Mouse (Mus musculus): ENCODE results near the gene Gm11492.

GRCm38 (mm10) chr11:87542906-87543305 lies 23.5 kb upstream of the Gm11492 start:
- no peak for TF ChIP-seq HCFC1 (IDR thresholded peaks at IDR 0.05; ENCODE audit: borderline replicate concordance, insufficient read depth, low read length)
- no peak for TF ChIP-seq CHD2 (IDR thresholded peaks at IDR 0.05; ENCODE audit: low read depth, low read length)
